Mouse (Mus musculus) midbrain, embryonic 16.5 days (tissue): ENCODE data around the gene Sorcs2. TPM values are rescaled to one million over a fixed set of nuclear protein-coding genes. Genes with fewer than 3 reads are reported as not detected.

ENCODE experiments used
- ATAC-seq: fragments of 200-750 bp; cut with Nextera tagmentation; 2 replicates; pipeline ENCODE4 v1.8.0; 2017; ENCODE audit warnings: moderate TSS enrichment
- H3K27ac ChIP-seq: fragments of 300-500 bp; sonication (generic); 2 replicates; pipeline ENCODE4 v1.5.1; 2014; ENCODE audit warnings: mild to moderate bottlenecking, low read length, mixed read lengths
- H3K27me3 ChIP-seq: fragments of 300-500 bp; sonication (generic); 2 replicates; pipeline ENCODE4 v1.6.1; 2014; ENCODE audit warnings: low read depth, low read length, mixed read lengths; ENCODE audit not compliant: control insufficient read depth, insufficient read depth
- H3K36me3 ChIP-seq: fragments of 300-500 bp; sonication (generic); 2 replicates; pipeline ENCODE4 v1.6.1; 2014; ENCODE audit warnings: mild to moderate bottlenecking, low read length, moderate library complexity, mixed read lengths; ENCODE audit not compliant: control insufficient read depth, insufficient read depth
- H3K4me1 ChIP-seq: fragments of 300-500 bp; sonication (generic); 2 replicates; pipeline ENCODE4 v1.6.1; 2014; ENCODE audit warnings: mild to moderate bottlenecking, low read length, mixed read lengths; ENCODE audit not compliant: control insufficient read depth, insufficient read depth
- H3K4me2 ChIP-seq: fragments of 300-500 bp; sonication (generic); 2 replicates; pipeline ENCODE4 v1.6.1; 2014; ENCODE audit warnings: mild to moderate bottlenecking, low read length, mixed read lengths
- H3K4me3 ChIP-seq: fragments of 300-500 bp; sonication (generic); 2 replicates; pipeline ENCODE4 v1.5.1; 2014; ENCODE audit warnings: low read depth, mild to moderate bottlenecking, low read length, moderate library complexity, mixed read lengths
- H3K9ac ChIP-seq: fragments of 300-500 bp; sonication (generic); 2 replicates; pipeline ENCODE4 v1.6.1; 2014; ENCODE audit warnings: low read depth, low read length, mixed read lengths
- H3K9me3 ChIP-seq: fragments of 300-500 bp; sonication (generic); replicated peaks from 2 replicates; pipeline ENCODE4 v1.6.1; 2014; ENCODE audit warnings: mild to moderate bottlenecking, low read length, mixed read lengths; ENCODE audit not compliant: control insufficient read depth, poor library complexity, severe bottlenecking
- WGBS: fragments of 180-500 bp; shearing (Covaris S2); extraction: QIAGEN DNeasy Blood & Tissue Kit; methylation state at CpG from one replicate; pipeline ENCODE4 v1.1.7; 2014; 5-methylcytosine and 5-hydroxymethylcytosine counted together
- polyA plus RNA-seq: library from polyadenylated mRNA; unstranded; fragments of >200 nt; fragmentation: Nextera tagmentation; extraction: Ambion mirVana; gene quantifications from 2 replicates; pipeline ENCODE4 v1.2.1, GENCODE M21; 2015

The Sorcs2 gene
- polyA plus RNA-seq, 1 experiment from 2014 or later: 21.3 TPM

DNA sequence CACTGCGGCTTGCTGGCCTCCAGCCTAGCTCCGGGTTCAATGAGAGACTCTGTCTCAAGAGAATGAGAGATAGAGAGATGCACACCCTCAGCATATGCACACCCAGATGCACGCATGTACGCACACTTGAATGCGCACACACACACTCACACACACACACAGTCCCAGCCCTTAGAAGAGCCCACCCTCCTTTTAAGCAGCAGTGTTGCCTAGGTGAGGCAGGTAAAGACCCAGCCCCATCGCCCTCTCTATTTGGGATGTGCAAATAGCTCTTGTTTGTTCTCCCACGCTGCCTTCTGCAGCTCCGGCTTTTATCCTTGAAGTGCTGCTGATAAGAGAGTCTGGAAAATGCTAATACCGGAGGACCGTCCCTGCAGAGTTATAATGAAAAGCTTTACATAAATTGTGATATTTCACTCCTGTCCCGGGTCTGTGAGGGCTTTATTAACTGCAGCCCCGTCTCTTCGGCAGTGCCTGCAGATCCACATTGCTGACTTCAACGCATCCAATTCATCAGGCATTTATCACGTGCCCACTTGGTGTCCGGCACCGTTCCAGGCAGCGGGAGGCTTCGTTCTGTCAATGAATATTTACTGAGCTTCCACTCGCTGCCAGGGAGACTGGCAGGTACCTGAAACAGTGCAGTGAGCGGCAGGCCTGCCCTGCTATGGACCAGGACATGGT, 67.3 kb downstream of the Sorcs2 start:
- Histone ChIP-seq H3K9ac (no peak overlapping the region), H3K36me3 (no peaks in the 10 kb centered on the region), H3K9me3 (no peaks in the 10 kb centered on the region), H3K27ac (peak overlapping the region; percentile 73), H3K4me3 (no peak overlapping the region), H3K27me3 (no peaks in the 10 kb centered on the region), H3K4me1 (peaks cover 23% of the 10 kb centered on the region), H3K4me2 (peak overlapping the region; percentile 28)
- 25% methylated on average over 21 of the region's 21 CpGs for WGBS
- peak; percentile 66 for ATAC-seq

DNA sequence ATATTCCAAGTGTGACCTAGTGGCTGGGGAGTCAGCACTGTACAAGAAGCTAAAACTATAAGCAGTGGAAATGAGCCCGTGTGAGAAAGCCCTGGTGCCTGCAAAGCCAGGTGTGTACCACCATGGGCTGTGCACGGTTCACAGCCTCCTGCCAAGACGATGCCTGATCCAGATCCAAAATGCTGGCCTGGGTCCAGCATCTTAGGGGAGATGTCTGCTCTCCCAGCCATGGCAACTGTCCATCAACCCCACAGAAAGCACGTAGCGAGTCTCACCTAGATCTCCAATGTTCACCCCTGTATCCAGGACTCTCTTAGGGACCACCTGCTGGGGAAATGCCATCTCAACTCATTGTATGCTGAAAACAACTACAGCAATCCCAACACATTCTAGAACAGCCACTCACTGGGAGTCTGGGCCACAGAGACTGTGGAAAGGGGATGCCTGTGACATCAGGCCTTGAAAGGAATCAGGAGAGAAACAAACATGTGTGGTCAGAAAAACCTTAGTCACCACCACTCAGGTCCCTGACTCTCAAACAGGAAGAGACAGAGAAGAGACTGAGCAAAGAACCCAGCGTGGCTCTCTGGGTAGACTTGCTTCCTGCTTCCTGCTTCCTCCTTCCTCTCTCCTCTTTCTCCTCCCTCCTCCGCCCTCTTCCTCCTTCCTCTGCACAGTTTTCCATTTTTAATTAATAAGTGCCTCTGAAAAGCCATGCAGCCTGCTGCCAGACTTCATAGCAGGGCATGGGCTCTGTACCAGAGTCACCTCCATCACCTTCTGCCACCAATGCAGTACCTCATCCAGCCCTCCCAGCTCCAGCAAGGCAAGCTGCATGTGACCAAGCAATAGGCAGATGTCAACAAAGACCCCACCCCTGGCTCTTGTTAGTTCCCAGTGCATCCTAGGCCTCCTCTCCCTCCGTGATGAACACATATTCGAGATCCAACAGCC, 71.6 kb downstream of the Sorcs2 start:
- no peak for ATAC-seq
- Histone ChIP-seq H3K4me2 (no peak overlapping the region), H3K4me3 (no peak overlapping the region), H3K4me1 (peaks cover 15% of the 10 kb centered on the region), H3K9ac (no peak overlapping the region), H3K36me3 (no peaks in the 10 kb centered on the region), H3K27me3 (no peaks in the 10 kb centered on the region), H3K27ac (no peak overlapping the region; the same call in 1 of the 2 replicates), H3K9me3 (no peaks in the 10 kb centered on the region)
- 75% methylated on average over 9 of the region's 9 CpGs for WGBS

DNA sequence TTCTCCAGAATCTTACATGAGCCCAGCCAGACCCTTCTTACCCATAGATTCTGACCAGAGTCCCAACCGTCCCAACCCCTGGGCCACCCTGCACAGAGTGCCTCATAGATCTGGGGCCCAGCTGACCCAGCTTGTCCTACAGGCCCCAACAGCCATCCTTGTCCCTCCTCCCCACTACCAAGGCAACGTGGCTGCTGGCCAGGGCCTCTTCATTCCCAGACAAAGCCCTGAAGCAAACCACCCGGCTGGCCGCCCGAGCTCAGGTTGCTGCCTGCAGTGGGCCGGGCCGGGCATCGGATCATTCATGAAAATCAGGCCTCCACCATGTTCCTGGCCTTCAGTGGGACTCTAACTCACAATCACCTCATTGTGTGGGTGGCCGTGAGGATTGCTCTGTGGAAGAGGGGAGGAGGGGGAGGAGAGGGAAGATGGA, 73.8 kb downstream of the Sorcs2 start:
- Histone ChIP-seq H3K27ac (0 out of 2 replicates have a peak overlapping the region, but pooled peaks have one; percentile 18), H3K4me2 (no peak overlapping the region), H3K27me3 (no peaks in the 10 kb centered on the region), H3K4me3 (no peak overlapping the region), H3K4me1 (no peaks in the 10 kb centered on the region), H3K9me3 (no peaks in the 10 kb centered on the region), H3K9ac (no peak overlapping the region), H3K36me3 (no peaks in the 10 kb centered on the region)
- 37% methylated on average over 9 of the region's 9 CpGs for WGBS
- ATAC-seq: peak; percentile 78

DNA sequence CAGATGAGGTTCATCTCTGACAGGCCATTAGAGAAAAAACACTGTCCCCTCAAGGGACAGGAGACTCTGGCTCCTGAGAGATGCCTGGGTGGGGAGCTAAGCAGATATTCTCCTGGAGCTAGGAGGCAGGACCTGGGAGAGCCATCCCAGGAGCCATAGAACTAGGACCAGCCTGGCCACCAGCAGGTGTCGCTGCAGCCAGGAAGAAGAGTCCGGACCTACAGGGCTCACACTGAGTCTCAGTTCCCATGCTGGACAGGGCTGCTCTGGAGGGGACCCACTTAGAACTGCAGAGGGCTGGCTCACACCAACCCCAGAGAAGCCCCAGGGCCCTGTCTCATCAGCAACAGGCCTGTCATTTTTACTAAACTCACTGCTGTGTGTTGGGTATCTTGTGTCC, 74.4 kb downstream of the Sorcs2 start:
- H3K27me3 ChIP-seq: no peaks in the 10 kb centered on the region
- H3K9ac ChIP-seq: no peak overlapping the region
- H3K4me2 ChIP-seq: no peak overlapping the region
- no peaks in the 10 kb centered on the region for H3K4me1 ChIP-seq
- WGBS: 3% methylated on average over 2 of the region's 2 CpGs
- no peak overlapping the region for H3K4me3 ChIP-seq
- peak; percentile 70 for ATAC-seq
- H3K9me3 ChIP-seq: no peaks in the 10 kb centered on the region
- H3K27ac ChIP-seq: peak overlapping the region; percentile 18; the same call in 1 of the 2 replicates
- H3K36me3 ChIP-seq: no peaks in the 10 kb centered on the region

DNA sequence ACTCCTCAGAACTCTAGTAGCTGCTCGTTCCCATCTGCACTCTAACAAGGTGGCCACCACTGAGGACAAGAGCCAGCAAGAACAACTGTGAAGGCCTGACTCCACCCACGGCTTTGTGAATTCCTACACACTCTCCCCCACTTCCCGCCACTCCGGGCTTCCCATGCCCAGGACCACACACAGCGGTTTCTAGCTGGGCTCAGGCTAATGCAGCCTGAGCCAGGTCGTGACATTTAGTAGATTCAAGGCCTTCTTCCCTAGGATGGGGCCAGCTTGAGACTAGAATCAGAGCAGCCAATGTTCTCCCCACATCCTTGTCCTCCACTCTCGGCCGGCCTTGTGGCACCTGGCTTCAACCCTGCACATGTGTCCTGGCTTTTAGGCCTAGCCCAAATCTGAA, 76.4 kb downstream of the Sorcs2 start:
- Histone ChIP-seq H3K36me3 (no peaks in the 10 kb centered on the region), H3K27me3 (no peaks in the 10 kb centered on the region), H3K9me3 (no peaks in the 10 kb centered on the region), H3K9ac (no peak overlapping the region), H3K27ac (no peak overlapping the region), H3K4me2 (no peak overlapping the region), H3K4me3 (no peak overlapping the region), H3K4me1 (0 out of 2 replicates have a peak, but pooled peaks cover 2% of the 10 kb centered on the region)
- 38% methylated on average over 8 of the region's 8 CpGs for WGBS
- no peak for ATAC-seq

DNA sequence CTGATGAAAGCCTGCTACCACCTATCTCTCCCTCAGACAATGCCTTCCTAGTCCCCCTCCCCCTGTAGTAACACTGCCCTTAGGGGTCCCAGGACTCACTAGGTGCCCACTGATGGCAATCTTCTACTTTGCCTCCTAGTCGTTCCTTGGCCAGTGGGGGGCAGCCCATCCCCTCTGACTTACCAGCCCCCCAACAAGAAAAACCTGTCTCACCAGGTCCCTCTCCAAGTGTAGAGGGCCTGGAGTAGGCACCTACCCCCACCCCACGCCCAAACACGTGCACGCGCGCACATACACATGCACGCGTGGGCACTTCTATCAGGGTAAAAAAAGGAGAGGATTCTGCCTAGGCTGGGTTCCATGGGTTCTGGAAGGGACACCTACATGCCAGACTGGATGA, 77.3 kb downstream of the Sorcs2 start:
- Histone ChIP-seq H3K36me3 (no peaks in the 10 kb centered on the region), H3K9me3 (no peaks in the 10 kb centered on the region), H3K9ac (no peak overlapping the region), H3K27me3 (no peaks in the 10 kb centered on the region), H3K4me2 (no peak overlapping the region), H3K4me1 (0 out of 2 replicates have a peak, but pooled peaks cover 2% of the 10 kb centered on the region), H3K27ac (no peak overlapping the region), H3K4me3 (no peak overlapping the region)
- ATAC-seq: no peak
- 86% methylated on average over 8 of the region's 8 CpGs for WGBS

DNA sequence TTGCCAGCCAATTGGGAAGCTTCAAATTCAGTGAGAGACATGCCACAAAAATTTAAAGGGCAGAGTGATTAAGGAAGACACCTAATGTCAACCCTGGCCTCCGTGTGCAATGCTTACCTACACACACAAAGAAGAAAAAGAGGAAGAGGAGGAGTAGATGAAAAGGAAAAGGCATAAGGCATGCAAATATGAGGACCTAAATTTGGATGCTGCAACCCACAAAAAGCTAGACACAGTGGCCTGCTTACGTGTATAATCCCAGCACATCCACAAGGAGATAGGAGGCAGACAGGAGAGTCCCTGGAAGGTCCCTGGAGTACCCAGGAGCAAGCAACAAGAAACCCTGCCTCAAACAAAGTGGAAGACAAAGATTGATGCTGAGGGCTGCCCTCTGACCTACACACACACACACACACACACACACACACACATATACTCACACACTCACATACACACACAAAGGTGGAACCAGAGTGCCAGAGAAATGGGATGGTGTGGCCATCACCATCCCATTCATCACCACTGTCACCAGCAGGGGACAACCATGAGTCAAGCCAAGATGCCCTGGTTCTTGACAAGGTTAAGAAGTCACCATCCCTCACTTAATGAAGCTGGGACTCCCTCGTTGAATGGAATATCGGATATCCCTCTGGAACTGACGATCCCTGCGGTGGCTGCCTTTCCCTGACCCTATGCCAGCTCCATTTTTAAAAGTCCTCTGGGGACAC, 80.1 kb downstream of the Sorcs2 start:
- H3K9ac ChIP-seq: no peak overlapping the region
- 61% methylated on average over 6 of the region's 6 CpGs for WGBS
- H3K27ac ChIP-seq: no peak overlapping the region
- no peak for ATAC-seq
- H3K9me3 ChIP-seq: no peaks in the 10 kb centered on the region
- no peak overlapping the region for H3K4me2 ChIP-seq
- H3K4me1 ChIP-seq: peaks cover 11% of the 10 kb centered on the region; the same call in 1 of the 2 replicates
- no peak overlapping the region for H3K4me3 ChIP-seq
- no peaks in the 10 kb centered on the region for H3K36me3 ChIP-seq
- no peaks in the 10 kb centered on the region for H3K27me3 ChIP-seq

DNA sequence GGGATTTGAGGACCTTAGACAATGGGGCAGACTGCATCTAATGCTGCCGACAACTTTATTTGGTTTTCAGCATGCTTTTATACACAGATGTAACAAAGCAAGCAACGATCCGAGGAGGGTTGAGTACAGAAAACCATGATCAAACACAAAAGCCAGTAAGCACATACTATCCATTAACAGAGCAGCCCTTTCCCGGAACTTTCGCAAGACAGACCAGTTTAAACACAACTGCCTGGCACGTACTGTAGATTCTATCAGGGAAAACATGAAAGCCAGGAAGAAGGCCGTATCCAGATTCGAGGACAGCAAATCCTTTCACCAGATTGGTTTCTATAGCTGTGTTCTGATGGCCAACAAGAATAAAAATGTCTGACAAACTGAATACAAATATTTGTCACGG, 82.8 kb downstream of the Sorcs2 start:
- Histone ChIP-seq H3K27me3 (no peaks in the 10 kb centered on the region), H3K9ac (no peak overlapping the region), H3K4me1 (peaks cover 11% of the 10 kb centered on the region; the same call in 1 of the 2 replicates), H3K27ac (no peak overlapping the region; the same call in 1 of the 2 replicates), H3K4me3 (no peak overlapping the region), H3K4me2 (no peak overlapping the region), H3K36me3 (no peaks in the 10 kb centered on the region), H3K9me3 (no peaks in the 10 kb centered on the region)
- 84% methylated on average over 9 of the region's 9 CpGs for WGBS
- ATAC-seq: no peak
